Mouse (Mus musculus): ENCODE results near the gene Rabep2. TPM values are rescaled to one million over a fixed set of nuclear protein-coding genes. Genes with fewer than 3 reads are reported as not detected.

Rabep2 gene
- total and polyA plus RNA-seq, 3 experiments, result 33.7 to 38.5 (median 35.7) TPM

- TF ChIP-seq MAZ (IDR thresholded peaks at IDR 0.05; ENCODE audit: low read depth, low read length) (0 out of 2 replicates have a peak, but pooled peaks have one; percentile 43), KAT2A (IDR thresholded peaks at IDR 0.05; ENCODE audit: insufficient replicate concordance, low read length) (no peak), CHD2 (IDR thresholded peaks at IDR 0.05; ENCODE audit: low read length) (no peak), MAFK (IDR thresholded peaks at IDR 0.05; ENCODE audit: insufficient replicate concordance, low read length) (no peak), USF2 (conservative IDR thresholded peaks at IDR 0.05; ENCODE audit: low read depth, low read length) (no peak), NELFE (IDR thresholded peaks at IDR 0.05; ENCODE audit: low read depth, low read length) (peak; percentile 27; the same call in 1 of the 2 replicates), HCFC1 (IDR thresholded peaks at IDR 0.05; ENCODE audit: low read depth, low read length) (peak; percentile 50), ETS1 (conservative IDR thresholded peaks at IDR 0.05; ENCODE audit: low read depth, low read length) (no peak), TCF12 (IDR thresholded peaks at IDR 0.05; ENCODE audit: low read depth, low read length) (0 out of 2 replicates have a peak, but pooled peaks have one; percentile 37), ZKSCAN1 (IDR thresholded peaks at IDR 0.05; ENCODE audit: borderline replicate concordance, low read depth, low read length) (no peak), NRF1 (IDR thresholded peaks at IDR 0.05; ENCODE audit: low read depth, low read length) (peak; percentile 47; the same call in 1 of the 2 replicates), IRF4 (IDR thresholded peaks at IDR 0.05; ENCODE audit: low read depth, low read length) (peak; percentile 60; the same call in 1 of the 2 replicates), ZC3H11A (IDR thresholded peaks at IDR 0.05; ENCODE audit: low read depth, low read length) (peak; percentile 87), JUN (IDR thresholded peaks at IDR 0.05; ENCODE audit: insufficient read depth, low read depth, low read length) (no peak), SMC3 (IDR thresholded peaks at IDR 0.05; ENCODE audit: low read depth, low read length) (peak; percentile 97), EP300 (IDR thresholded peaks at IDR 0.05; ENCODE audit: low read length) (no peak), RAD21 (IDR thresholded peaks at IDR 0.05; ENCODE audit: low read depth, low read length) (peak; percentile 94), SIN3A (IDR thresholded peaks at IDR 0.05; ENCODE audit: low read length) (peak; percentile 65; the same call in 1 of the 2 replicates), CTCF (conservative IDR thresholded peaks at IDR 0.05 in 1 of 2, IDR thresholded peaks at IDR 0.05 in 1 of 2; ENCODE audit: low read depth in 2 of 2, low read length in 2 of 2) (peak; percentile 83 to 97), MEF2A (IDR thresholded peaks at IDR 0.05; ENCODE audit: borderline replicate concordance, low read depth, low read length) (0 out of 2 replicates have a peak, but pooled peaks have one; percentile 25), JUND (conservative IDR thresholded peaks at IDR 0.05; ENCODE audit: low read depth, low read length) (0 out of 2 replicates have a peak, but pooled peaks have one; percentile 26), ELF1 (IDR thresholded peaks at IDR 0.05; ENCODE audit: low read depth, low read length) (peak; percentile 30; the same call in 1 of the 2 replicates), RCOR1 (conservative IDR thresholded peaks at IDR 0.05; ENCODE audit: low read depth, low read length) (no peak)
- dilution Hi-C loops (cut with MboI; ENCODE audit: extremely low pct_ligation_motif_present, extremely low pct_unique_long_range_greater_than_20kb, low sequenced_read_pairs), result no loop called here
- DNase-seq (ENCODE audit: extremely low read depth), result peak; percentile 93
- Histone ChIP-seq H3K27ac (ENCODE audit: insufficient read depth, low read depth) (no peak overlapping the region), H3K79me2 (replicated peaks; ENCODE audit: control insufficient read depth, extremely low read depth, insufficient read depth, poor library complexity, severe bottlenecking) (peaks cover 4% of the 10 kb centered on the region; the same call in 1 of the 2 replicates), H3K4me1 (ENCODE audit: control insufficient read depth in 1 of 2, insufficient read depth in 2 of 2) (peaks cover 8 to 27% of the 10 kb centered on the region in 2 experiments; a peak in 3 of 4 replicates), H3K4me2 (ENCODE audit: insufficient read depth, low read depth, poor library complexity, severe bottlenecking) (no peak overlapping the region), H3K36me3 (replicated peaks in 1 of 2; ENCODE audit: control insufficient read depth in 1 of 2, insufficient read depth in 1 of 2, low read length in 1 of 2) (peaks cover 0 to 3% of the 10 kb centered on the region in 2 experiments), H3K9me3 (replicated peaks; ENCODE audit: low read length) (no peaks in the 10 kb centered on the region), H3K27me3 (replicated peaks) (no peaks in the 10 kb centered on the region), H3K9ac (ENCODE audit: insufficient read depth, low read depth) (no peak overlapping the region), H3K4me3 (replicated peaks in 1 of 3; ENCODE audit: low read depth in 2 of 3, low read length in 2 of 3, poor library complexity in 1 of 3) (no peak overlapping the region)
- in situ Hi-C loops (cut with MboI; ENCODE audit: low pct_ligation_motif_present, low pct_unique_long_range_greater_than_20kb, low sequenced_read_pairs), result loop anchor here (5.0 kb wide), 3 partner anchors 38 to 128 kb away; no protein-coding TSS in a partner anchor
These were observed 29.0 kb upstream of the Rabep2 start for GRCm38 (mm10) chr7:126399548-126399947.

All from CH12.LX (cell line).